Mouse (Mus musculus): ENCODE measurements at regions not wholly inside any gene's neighbourhood (a gene's known extent, or its start where the extent isn't known, plus 50 kb on each side); places are given as distances from the start of the nearest gene placed in this dataset.

GRCm38 (mm10) chr12:46419591-46419990 is 399.1 kb downstream of the Nova1 start:
- H3K27me3 ChIP-seq (replicated peaks) = no peaks in the 10 kb centered on the region
- no peak for DNase-seq (ENCODE audit: extremely low read depth)
- dilution Hi-C loops (cut with MboI; ENCODE audit: extremely low pct_ligation_motif_present, extremely low pct_unique_long_range_greater_than_20kb, low sequenced_read_pairs) = no loop called here
- in situ Hi-C loops (cut with MboI; ENCODE audit: low pct_ligation_motif_present, low pct_unique_long_range_greater_than_20kb, low sequenced_read_pairs) = no loop called here
- H3K9ac ChIP-seq (ENCODE audit: insufficient read depth, low read depth) = no peak overlapping the region
- H3K36me3 ChIP-seq (replicated peaks in 1 of 2; ENCODE audit: control insufficient read depth in 1 of 2, insufficient read depth in 1 of 2, low read length in 1 of 2) = no peaks in the 10 kb centered on the region
- TF ChIP-seq TCF12 (IDR thresholded peaks at IDR 0.05; ENCODE audit: low read depth, low read length) = no peak
- no peak for TF ChIP-seq PAX5 (IDR thresholded peaks at IDR 0.05; ENCODE audit: low read length)
- no peak for TF ChIP-seq NELFE (IDR thresholded peaks at IDR 0.05; ENCODE audit: low read depth, low read length)
- no peak for TF ChIP-seq TBP (conservative IDR thresholded peaks at IDR 0.05; ENCODE audit: low read depth, low read length)
- TF ChIP-seq RCOR1 (conservative IDR thresholded peaks at IDR 0.05; ENCODE audit: low read depth, low read length) = no peak
- TF ChIP-seq SMC3 (IDR thresholded peaks at IDR 0.05; ENCODE audit: low read depth, low read length) = no peak
- no peak for TF ChIP-seq ELF1 (IDR thresholded peaks at IDR 0.05; ENCODE audit: low read depth, low read length)
- no peaks in the 10 kb centered on the region for H3K4me1 ChIP-seq (ENCODE audit: control insufficient read depth in 1 of 2, insufficient read depth in 2 of 2)
- no peak overlapping the region for H3K4me3 ChIP-seq (replicated peaks in 1 of 3; ENCODE audit: low read depth in 2 of 3, low read length in 2 of 3, poor library complexity in 1 of 3)
- H3K9me3 ChIP-seq (replicated peaks; ENCODE audit: low read length) = peaks cover 14% of the 10 kb centered on the region
- H3K4me2 ChIP-seq (ENCODE audit: insufficient read depth, low read depth, poor library complexity, severe bottlenecking) = no peak overlapping the region
- no peaks in the 10 kb centered on the region for H3K79me2 ChIP-seq (replicated peaks; ENCODE audit: control insufficient read depth, extremely low read depth, insufficient read depth, poor library complexity, severe bottlenecking)
- H3K27ac ChIP-seq (ENCODE audit: insufficient read depth, low read depth) = no peak overlapping the region

DNA sequence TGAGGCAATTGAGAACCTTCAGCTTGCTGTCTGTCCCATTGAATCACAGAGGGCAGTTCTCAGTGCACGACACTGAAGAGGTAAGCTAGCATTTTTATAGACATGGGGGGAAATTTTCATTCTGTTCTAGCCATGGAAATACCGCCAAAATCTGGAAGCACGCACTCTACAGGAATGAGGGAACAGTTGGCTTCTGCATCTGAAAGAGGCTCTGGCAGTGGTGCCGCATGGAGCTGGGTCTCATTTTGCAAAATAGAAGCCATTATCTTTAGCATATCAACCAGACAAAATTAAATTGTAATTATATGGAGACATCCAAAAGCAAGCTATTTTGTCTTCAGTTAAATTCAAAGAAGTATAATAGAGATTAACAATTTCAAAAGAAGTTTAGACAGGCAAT is 399.7 kb downstream of the Nova1 start:
- H3K9me3 ChIP-seq (replicated peaks; ENCODE audit: low read length) = peaks cover 14% of the 10 kb centered on the region
- dilution Hi-C loops (cut with MboI; ENCODE audit: extremely low pct_ligation_motif_present, extremely low pct_unique_long_range_greater_than_20kb, low sequenced_read_pairs) (no loop called here), in situ Hi-C loops (cut with MboI; ENCODE audit: low pct_ligation_motif_present, low pct_unique_long_range_greater_than_20kb, low sequenced_read_pairs) (no loop called here)
- H3K4me3 ChIP-seq (replicated peaks in 1 of 3; ENCODE audit: low read depth in 2 of 3, low read length in 2 of 3, poor library complexity in 1 of 3) = no peak overlapping the region
- TF ChIP-seq CHD2 (IDR thresholded peaks at IDR 0.05; ENCODE audit: low read length) (no peak), RCOR1 (conservative IDR thresholded peaks at IDR 0.05; ENCODE audit: low read depth, low read length) (no peak), POLR2AphosphoS2 (IDR thresholded peaks at IDR 0.05; ENCODE audit: low read depth, low read length) (no peak), MAZ (IDR thresholded peaks at IDR 0.05; ENCODE audit: low read depth, low read length) (no peak), IRF4 (IDR thresholded peaks at IDR 0.05; ENCODE audit: low read depth, low read length) (no peak), MYC (IDR thresholded peaks at IDR 0.05; ENCODE audit: low read depth, low read length) (no peak), ELF1 (IDR thresholded peaks at IDR 0.05; ENCODE audit: low read depth, low read length) (no peak), MAX (IDR thresholded peaks at IDR 0.05; ENCODE audit: low read length) (no peak), KAT2A (IDR thresholded peaks at IDR 0.05; ENCODE audit: insufficient replicate concordance, low read length) (no peak), NRF1 (IDR thresholded peaks at IDR 0.05; ENCODE audit: low read depth, low read length) (no peak), JUN (IDR thresholded peaks at IDR 0.05; ENCODE audit: insufficient read depth, low read depth, low read length) (no peak), SIN3A (IDR thresholded peaks at IDR 0.05; ENCODE audit: low read length) (no peak), PAX5 (IDR thresholded peaks at IDR 0.05; ENCODE audit: low read length) (no peak), HCFC1 (IDR thresholded peaks at IDR 0.05; ENCODE audit: low read depth, low read length) (no peak), UBTF (IDR thresholded peaks at IDR 0.05; ENCODE audit: low read depth, low read length) (no peak), ZC3H11A (IDR thresholded peaks at IDR 0.05; ENCODE audit: low read depth, low read length) (no peak), ETS1 (conservative IDR thresholded peaks at IDR 0.05; ENCODE audit: low read depth, low read length) (no peak)
- H3K27me3 ChIP-seq (replicated peaks) = no peaks in the 10 kb centered on the region
- no peaks in the 10 kb centered on the region for H3K4me1 ChIP-seq (ENCODE audit: control insufficient read depth in 1 of 2, insufficient read depth in 2 of 2)
- no peaks in the 10 kb centered on the region for H3K36me3 ChIP-seq (replicated peaks in 1 of 2; ENCODE audit: control insufficient read depth in 1 of 2, insufficient read depth in 1 of 2, low read length in 1 of 2)
- H3K4me2 ChIP-seq (ENCODE audit: insufficient read depth, low read depth, poor library complexity, severe bottlenecking) = no peak overlapping the region
- no peaks in the 10 kb centered on the region for H3K79me2 ChIP-seq (replicated peaks; ENCODE audit: control insufficient read depth, extremely low read depth, insufficient read depth, poor library complexity, severe bottlenecking)
- no peak for DNase-seq (ENCODE audit: extremely low read depth)
- H3K27ac ChIP-seq (ENCODE audit: insufficient read depth, low read depth) = no peak overlapping the region
- no peak overlapping the region for H3K9ac ChIP-seq (ENCODE audit: insufficient read depth, low read depth)

Measured in CH12.LX (cell line).